Mouse (Mus musculus): ENCODE results near the gene Prepl. TPM values are rescaled to one million over a fixed set of nuclear protein-coding genes. Genes with fewer than 3 reads are reported as not detected.
A peak's percentile ranks its signal among the peaks of the same experiment; 100 is the strongest.

Prepl gene
- polyA plus RNA-seq, 1 experiment from 2014 or later: 31.1 TPM

DNA sequence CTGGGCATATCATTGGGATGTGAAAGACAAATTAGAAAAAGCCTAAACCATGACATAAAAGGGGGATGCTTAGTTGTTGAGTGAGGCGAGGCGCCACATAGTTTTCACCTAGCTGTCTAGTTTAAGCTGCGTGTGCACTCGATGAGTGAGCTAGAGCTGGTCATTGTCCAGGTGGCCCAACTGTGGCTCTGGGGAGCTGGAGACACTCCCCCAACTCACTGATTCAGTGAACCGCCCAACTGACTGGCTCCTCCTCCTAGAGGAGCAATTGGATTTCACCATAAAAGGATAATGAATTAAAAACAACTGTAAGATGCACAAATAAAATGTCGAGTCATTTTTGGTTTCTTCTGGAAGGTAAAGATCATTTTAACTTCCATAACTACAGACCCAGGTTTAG lies 1.0 kb downstream of the Prepl start:
- Histone ChIP-seq H3K4me3 (peak overlapping the region; percentile 91), H3K9me3 (no peaks in the 10 kb centered on the region), H3K4me1 (peaks cover 29% of the 10 kb centered on the region), H3K27me3 (ENCODE audit: poor library complexity, severe bottlenecking) (no peaks in the 10 kb centered on the region), H3K27ac (peak overlapping the region; percentile 90; the same call in 1 of the 2 replicates), H3K36me3 (replicated peaks) (no peaks in the 10 kb centered on the region)
- no peak for DNase-seq (ENCODE audit: extremely low spot score, low spot score)
- WGBS: 51% methylated on average over 6 of the region's 6 CpGs

GRCm38 (mm10) chr17:85088401-85088800 lies 1.6 kb downstream of the Prepl start:
- Histone ChIP-seq H3K9me3 (no peaks in the 10 kb centered on the region), H3K36me3 (replicated peaks) (no peaks in the 10 kb centered on the region), H3K27me3 (ENCODE audit: poor library complexity, severe bottlenecking) (no peaks in the 10 kb centered on the region), H3K4me1 (peaks cover 33% of the 10 kb centered on the region), H3K27ac (no peak overlapping the region), H3K4me3 (no peak overlapping the region)
- WGBS: 91% methylated on average over 11 of the region's 11 CpGs
- no peak for DNase-seq (ENCODE audit: extremely low spot score, low spot score)

DNA sequence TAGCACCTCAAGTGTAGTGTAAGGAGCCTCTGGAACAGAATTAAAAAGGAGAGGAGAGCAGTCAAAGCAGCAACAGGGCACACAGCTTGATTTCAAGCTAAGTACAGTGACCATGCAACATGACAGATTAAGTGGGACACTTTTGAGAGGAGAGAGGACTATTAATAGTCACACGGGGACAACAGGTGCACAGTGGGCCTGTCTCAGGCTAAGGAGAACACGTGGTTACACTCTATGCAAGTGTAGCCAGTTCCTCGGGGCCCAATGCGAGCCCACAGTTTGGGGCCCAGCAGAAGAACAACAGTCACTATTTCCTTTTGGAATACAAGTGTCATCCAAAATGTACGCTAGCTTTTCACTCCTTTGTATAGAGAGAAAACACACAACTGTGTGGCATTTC lies 2.5 kb downstream of the Prepl start:
- H3K27ac ChIP-seq: no peak overlapping the region
- no peaks in the 10 kb centered on the region for H3K27me3 ChIP-seq (ENCODE audit: poor library complexity, severe bottlenecking)
- peaks cover 33% of the 10 kb centered on the region for H3K4me1 ChIP-seq
- no peak for DNase-seq (ENCODE audit: extremely low spot score, low spot score)
- no peaks in the 10 kb centered on the region for H3K36me3 ChIP-seq (replicated peaks)
- no peak overlapping the region for H3K4me3 ChIP-seq
- H3K9me3 ChIP-seq: no peaks in the 10 kb centered on the region
- WGBS: 92% methylated on average over 5 of the region's 5 CpGs

DNA sequence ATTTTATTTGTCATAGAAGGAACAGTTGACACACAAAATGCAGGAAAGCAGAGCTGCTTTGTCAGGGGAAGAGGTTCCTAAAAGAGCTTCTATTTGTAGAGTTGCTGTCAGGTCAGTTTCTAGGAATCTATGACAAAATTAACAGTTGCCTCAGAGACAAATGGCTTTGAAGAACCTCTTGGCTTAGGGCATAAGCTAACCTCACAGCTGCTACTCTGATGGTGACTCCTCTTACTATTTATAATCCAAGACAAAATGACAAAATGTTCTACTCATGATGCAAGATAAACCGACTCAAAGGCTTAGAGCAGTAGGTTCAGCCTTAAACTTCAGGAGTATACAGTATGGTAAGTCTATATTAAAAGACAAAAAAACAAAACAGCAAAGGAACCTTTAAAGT lies 3.5 kb downstream of the Prepl start:
- DNase-seq (ENCODE audit: extremely low spot score, low spot score): no peak
- 95% methylated on average over 1 of the region's 1 CpGs for WGBS
- H3K36me3 ChIP-seq (replicated peaks): no peaks in the 10 kb centered on the region
- H3K9me3 ChIP-seq: no peaks in the 10 kb centered on the region
- peaks cover 25% of the 10 kb centered on the region for H3K4me1 ChIP-seq
- no peak overlapping the region for H3K27ac ChIP-seq
- H3K27me3 ChIP-seq (ENCODE audit: poor library complexity, severe bottlenecking): no peaks in the 10 kb centered on the region
- no peak overlapping the region for H3K4me3 ChIP-seq

GRCm38 (mm10) chr17:85085335-85085734 lies 4.7 kb downstream of the Prepl start:
- Histone ChIP-seq H3K36me3 (replicated peaks) (peaks cover 9% of the 10 kb centered on the region), H3K4me1 (peaks cover 19% of the 10 kb centered on the region), H3K27ac (no peak overlapping the region), H3K9me3 (no peaks in the 10 kb centered on the region), H3K27me3 (ENCODE audit: poor library complexity, severe bottlenecking) (no peaks in the 10 kb centered on the region), H3K4me3 (no peak overlapping the region)
- DNase-seq (ENCODE audit: extremely low spot score, low spot score): no peak
- 90% methylated on average over 2 of the region's 2 CpGs for WGBS

DNA sequence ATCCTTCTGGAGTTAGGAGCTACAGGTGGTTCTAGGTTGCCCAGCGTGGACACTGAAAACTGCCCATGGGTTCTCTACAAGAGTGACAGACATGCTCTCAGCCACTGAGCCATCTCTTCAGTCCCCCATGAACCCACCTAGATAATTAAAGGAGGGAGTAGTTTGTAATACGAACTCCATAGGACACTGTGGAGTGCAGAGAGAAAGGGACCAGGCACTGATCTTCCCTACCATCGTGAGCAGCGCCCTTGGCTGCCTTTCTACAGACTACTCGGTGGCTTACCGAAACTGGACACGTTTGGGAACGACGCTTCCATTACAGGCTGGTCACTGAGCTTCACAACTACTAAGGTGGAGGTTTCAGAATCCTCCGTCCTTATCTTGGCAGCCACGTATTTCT lies 9.3 kb downstream of the Prepl start:
- Histone ChIP-seq H3K27me3 (ENCODE audit: poor library complexity, severe bottlenecking) (no peaks in the 10 kb centered on the region), H3K9me3 (no peaks in the 10 kb centered on the region), H3K36me3 (replicated peaks) (peaks cover 52% of the 10 kb centered on the region), H3K27ac (no peak overlapping the region), H3K4me3 (no peak overlapping the region), H3K4me1 (peaks cover 5% of the 10 kb centered on the region; the same call in 1 of the 2 replicates)
- DNase-seq (ENCODE audit: extremely low spot score, low spot score): no peak
- WGBS: 94% methylated on average over 11 of the region's 11 CpGs

GRCm38 (mm10) chr17:85079276-85079675 lies 10.8 kb downstream of the Prepl start:
- H3K27me3 ChIP-seq (ENCODE audit: poor library complexity, severe bottlenecking): no peaks in the 10 kb centered on the region
- H3K9me3 ChIP-seq: no peaks in the 10 kb centered on the region
- no peak for DNase-seq (ENCODE audit: extremely low spot score, low spot score)
- peaks cover 5% of the 10 kb centered on the region; the same call in 1 of the 2 replicates for H3K4me1 ChIP-seq
- H3K4me3 ChIP-seq: no peak overlapping the region
- H3K36me3 ChIP-seq (replicated peaks): peaks cover 62% of the 10 kb centered on the region
- WGBS: 93% methylated on average over 3 of the region's 3 CpGs
- no peak overlapping the region for H3K27ac ChIP-seq

DNA sequence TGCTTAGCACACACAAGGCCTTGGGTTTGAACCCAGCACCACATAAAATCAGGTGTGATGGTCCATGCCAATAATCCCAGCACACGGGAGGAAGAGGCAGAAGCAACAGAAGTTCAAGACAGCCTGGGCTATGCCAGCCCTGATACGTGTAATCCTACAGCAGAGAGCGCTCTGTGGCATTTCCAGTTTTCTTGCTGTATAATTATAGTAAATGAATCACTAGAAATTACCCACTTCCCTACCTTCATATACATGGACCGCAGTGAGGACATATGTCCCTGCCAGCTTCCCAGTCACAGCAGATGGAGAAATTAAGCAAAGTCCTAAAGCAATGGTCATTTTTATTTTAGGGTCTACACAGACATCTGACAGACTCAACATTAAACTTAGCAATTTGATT lies 16.0 kb downstream of the Prepl start:
- no peak overlapping the region for H3K4me3 ChIP-seq
- no peak for DNase-seq (ENCODE audit: extremely low spot score, low spot score)
- H3K27me3 ChIP-seq (ENCODE audit: poor library complexity, severe bottlenecking): no peaks in the 10 kb centered on the region
- H3K36me3 ChIP-seq (replicated peaks): peaks cover 75% of the 10 kb centered on the region
- H3K4me1 ChIP-seq: peaks cover 35% of the 10 kb centered on the region
- H3K9me3 ChIP-seq: no peaks in the 10 kb centered on the region
- 94% methylated on average over 4 of the region's 4 CpGs for WGBS
- H3K27ac ChIP-seq: no peak overlapping the region

- Histone ChIP-seq H3K9me3 (no peaks in the 10 kb centered on the region), H3K4me1 (peaks cover 38% of the 10 kb centered on the region), H3K27ac (peak overlapping the region; percentile 62), H3K27me3 (ENCODE audit: poor library complexity, severe bottlenecking) (no peaks in the 10 kb centered on the region), H3K4me3 (peak overlapping the region; percentile 18; the same call in 1 of the 2 replicates), H3K36me3 (replicated peaks) (peaks cover 75% of the 10 kb centered on the region)
- DNase-seq (ENCODE audit: extremely low spot score, low spot score): no peak
- WGBS: 65% methylated on average over 7 of the region's 7 CpGs
These were observed 16.8 kb downstream of the Prepl start for GRCm38 (mm10) chr17:85073214-85073613.

GRCm38 (mm10) chr17:85072383-85072782 lies 17.7 kb downstream of the Prepl start:
- 43% methylated on average over 11 of the region's 11 CpGs for WGBS
- peak; percentile 26 for DNase-seq (ENCODE audit: extremely low spot score, low spot score)
- H3K4me3 ChIP-seq: peak overlapping the region; percentile 18; the same call in 1 of the 2 replicates
- H3K9me3 ChIP-seq: no peaks in the 10 kb centered on the region
- H3K27me3 ChIP-seq (ENCODE audit: poor library complexity, severe bottlenecking): no peaks in the 10 kb centered on the region
- H3K4me1 ChIP-seq: peaks cover 38% of the 10 kb centered on the region
- H3K36me3 ChIP-seq (replicated peaks): peaks cover 71% of the 10 kb centered on the region
- peak overlapping the region; percentile 62 for H3K27ac ChIP-seq

- no peak overlapping the region for H3K27ac ChIP-seq
- H3K9me3 ChIP-seq: no peaks in the 10 kb centered on the region
- 95% methylated on average over 8 of the region's 8 CpGs for WGBS
- H3K36me3 ChIP-seq (replicated peaks): peaks cover 71% of the 10 kb centered on the region
- no peaks in the 10 kb centered on the region for H3K27me3 ChIP-seq (ENCODE audit: poor library complexity, severe bottlenecking)
- no peak overlapping the region for H3K4me3 ChIP-seq
- DNase-seq (ENCODE audit: extremely low spot score, low spot score): no peak
- H3K4me1 ChIP-seq: peaks cover 38% of the 10 kb centered on the region
These were observed 18.8 kb downstream of the Prepl start for GRCm38 (mm10) chr17:85071088-85071775.

- peaks cover 38% of the 10 kb centered on the region for H3K4me1 ChIP-seq
- H3K27me3 ChIP-seq (ENCODE audit: poor library complexity, severe bottlenecking): no peaks in the 10 kb centered on the region
- H3K27ac ChIP-seq: no peak overlapping the region
- DNase-seq (ENCODE audit: extremely low spot score, low spot score): no peak
- no peak overlapping the region for H3K4me3 ChIP-seq
- H3K36me3 ChIP-seq (replicated peaks): peaks cover 71% of the 10 kb centered on the region
- WGBS: 88% methylated on average over 6 of the region's 6 CpGs
- H3K9me3 ChIP-seq: no peaks in the 10 kb centered on the region
These were observed 19.4 kb downstream of the Prepl start for GRCm38 (mm10) chr17:85070658-85071057.

- Histone ChIP-seq H3K4me1 (peaks cover 21% of the 10 kb centered on the region), H3K27me3 (ENCODE audit: poor library complexity, severe bottlenecking) (no peaks in the 10 kb centered on the region), H3K9me3 (no peaks in the 10 kb centered on the region), H3K27ac (no peak overlapping the region), H3K36me3 (replicated peaks) (peaks cover 92% of the 10 kb centered on the region), H3K4me3 (no peak overlapping the region)
- WGBS: 94% methylated on average over 7 of the region's 7 CpGs
- no peak for DNase-seq (ENCODE audit: extremely low spot score, low spot score)
These were observed 22.7 kb downstream of the Prepl start for GRCm38 (mm10) chr17:85067331-85067730.
